Mouse (Mus musculus) olfactory bulb, adult 2 months (tissue): ENCODE data around the gene Rapgef5. TPM values are rescaled to one million over a fixed set of nuclear protein-coding genes. Genes with fewer than 3 reads are reported as not detected.

Source experiments
- H3K27ac ChIP-seq: fragments of 200-500 bp; 2 replicates; pipeline ENCODE4 v1.5.1; 2012; ENCODE audit warnings: low read depth, low read length; ENCODE audit not compliant: insufficient read depth
- H3K4me1 ChIP-seq: fragments of 200-500 bp; 2 replicates; pipeline ENCODE4 v1.6.1; 2012; ENCODE audit warnings: low read length; ENCODE audit not compliant: control insufficient read depth, insufficient read depth
- H3K4me3 ChIP-seq: fragments of 200-500 bp; 2 replicates; pipeline ENCODE4 v1.5.1; 2012; ENCODE audit warnings: mild to moderate bottlenecking, low read depth, low read length, moderate library complexity; ENCODE audit not compliant: insufficient read depth
- CTCF ChIP-seq: fragments of 200-500 bp; IDR thresholded peaks from 2 replicates; pipeline ENCODE4 v1.5.1; 2012; ENCODE audit warnings: low read depth, mild to moderate bottlenecking, low read length, moderate library complexity; ENCODE audit not compliant: insufficient read depth
- POLR2A ChIP-seq: fragments of 200-500 bp; IDR thresholded peaks from 2 replicates; pipeline ENCODE4 v1.6.1; 2012; ENCODE audit warnings: mild to moderate bottlenecking, low read depth, low read length, moderate library complexity; ENCODE audit not compliant: insufficient read depth
- WGBS: fragments of 180-500 bp; shearing (Covaris S2); methylation state at CpG from one replicate; pipeline ENCODE4 v1.1.7; 2018; 5-methylcytosine and 5-hydroxymethylcytosine counted together
- polyA plus RNA-seq: library from polyadenylated mRNA; stranded (reverse); fragments of >200 nt; gene quantifications from 2 replicates; pipeline ENCODE4 v1.2.4, GENCODE M21; 2012; ENCODE audit warnings: low replicate concordance; ENCODE audit not compliant: missing spikeins, insufficient read depth, insufficient read length

Rapgef5 gene
- polyA plus RNA-seq, 1 experiment: not detected

- no peak for TF ChIP-seq CTCF
- TF ChIP-seq POLR2A: no peak
- WGBS: 71% methylated on average over 2 of the region's 2 CpGs
Observed at GRCm38 (mm10) chr12:117673188-117673587, 156.9 kb downstream of the Rapgef5 start.

GRCm38 (mm10) chr12:117674511-117674910 is 158.2 kb downstream of the Rapgef5 start:
- H3K4me3 ChIP-seq: no peak overlapping the region
- no peak overlapping the region for H3K27ac ChIP-seq
- WGBS: 93% methylated on average over 2 of the region's 2 CpGs
- TF ChIP-seq CTCF (no peak), POLR2A (no peak)
- no peaks in the 10 kb centered on the region for H3K4me1 ChIP-seq

More at GRCm38 (mm10) chr12:117673188-117673587, 156.9 kb downstream of the Rapgef5 start:
- Histone ChIP-seq H3K4me3 (no peak overlapping the region), H3K4me1 (no peaks in the 10 kb centered on the region), H3K27ac (no peak overlapping the region)

GRCm38 (mm10) chr12:117676265-117676664 is 160.0 kb downstream of the Rapgef5 start:
- Histone ChIP-seq H3K27ac (no peak overlapping the region), H3K4me3 (no peak overlapping the region), H3K4me1 (no peaks in the 10 kb centered on the region)
- TF ChIP-seq POLR2A (no peak), CTCF (no peak)
- 88% methylated on average over 4 of the region's 4 CpGs for WGBS

GRCm38 (mm10) chr12:117678916-117679315 is 162.6 kb downstream of the Rapgef5 start:
- H3K4me3 ChIP-seq: no peak overlapping the region
- 85% methylated on average over 3 of the region's 3 CpGs for WGBS
- no peak overlapping the region for H3K27ac ChIP-seq
- no peak for TF ChIP-seq POLR2A
- no peak for TF ChIP-seq CTCF
- H3K4me1 ChIP-seq: no peaks in the 10 kb centered on the region

GRCm38 (mm10) chr12:117679795-117680194 is 163.5 kb downstream of the Rapgef5 start:
- TF ChIP-seq CTCF (no peak), POLR2A (no peak)
- 87% methylated on average over 4 of the region's 4 CpGs for WGBS
- no peak overlapping the region for H3K4me3 ChIP-seq
- H3K4me1 ChIP-seq: no peaks in the 10 kb centered on the region
- no peak overlapping the region for H3K27ac ChIP-seq

GRCm38 (mm10) chr12:117681273-117681672 is 165.0 kb downstream of the Rapgef5 start:
- Histone ChIP-seq H3K4me3 (no peak overlapping the region), H3K4me1 (no peaks in the 10 kb centered on the region), H3K27ac (no peak overlapping the region)
- WGBS: 94% methylated on average over 4 of the region's 4 CpGs
- no peak for TF ChIP-seq CTCF
- TF ChIP-seq POLR2A: no peak

- Histone ChIP-seq H3K4me3 (no peak overlapping the region), H3K4me1 (no peaks in the 10 kb centered on the region; the same call in 1 of the 2 replicates)
Observed at GRCm38 (mm10) chr12:117683377-117683776, 167.1 kb downstream of the Rapgef5 start.

GRCm38 (mm10) chr12:117683984-117684383 is 167.7 kb downstream of the Rapgef5 start:
- WGBS: 85% methylated on average over 3 of the region's 3 CpGs
- no peak overlapping the region for H3K4me3 ChIP-seq
- peaks cover 3% of the 10 kb centered on the region for H3K4me1 ChIP-seq
- TF ChIP-seq CTCF (no peak), POLR2A (no peak)
- H3K27ac ChIP-seq: no peak overlapping the region

More at GRCm38 (mm10) chr12:117683377-117683776, 167.1 kb downstream of the Rapgef5 start:
- TF ChIP-seq CTCF (no peak), POLR2A (no peak)
- H3K27ac ChIP-seq: no peak overlapping the region
- WGBS: 70% methylated on average over 2 of the region's 2 CpGs

- TF ChIP-seq CTCF: no peak
- no peak for TF ChIP-seq POLR2A
- Histone ChIP-seq H3K4me1 (peaks cover 8% of the 10 kb centered on the region), H3K4me3 (no peak overlapping the region), H3K27ac (no peak overlapping the region)
- WGBS: 62% methylated on average over 3 of the region's 3 CpGs
Observed at GRCm38 (mm10) chr12:117684788-117685187, 168.5 kb downstream of the Rapgef5 start.

- no peak overlapping the region for H3K27ac ChIP-seq
- no peak overlapping the region for H3K4me3 ChIP-seq
- peaks cover 8% of the 10 kb centered on the region for H3K4me1 ChIP-seq
- TF ChIP-seq POLR2A (no peak), CTCF (no peak)
Observed at GRCm38 (mm10) chr12:117685336-117685735, 169.1 kb downstream of the Rapgef5 start.
